Mouse (Mus musculus) retina, postnatal 7 days (tissue): ENCODE measurements around the gene Hmox2.
"Not testable (repeated sequence)": the region's sequence is repeated elsewhere in the genome, so short reads cannot be mapped to it uniquely, and the experiment has no call there.

Source experiments
- DNase-seq: peaks from one replicate; pipeline ENCODE4 v3.0.0-alpha.2; 2012; ENCODE audit warnings: low read depth, low spot score

Hmox2 gene

GRCm38 (mm10) chr16:4725780-4726527, at the start of gene Hmox2:
Hmox2 (plus strand) TSS chr16:4726361.
- DNase-seq: peak; percentile 87

GRCm38 (mm10) chr16:4676836-4677235, 49.3 kb upstream of the Hmox2 start:
- no peak for DNase-seq

- no peak for DNase-seq
Measured at GRCm38 (mm10) chr16:4678080-4678479, 48.1 kb upstream of the Hmox2 start.

GRCm38 (mm10) chr16:4679121-4680018, 46.8 kb upstream of the Hmox2 start, which contains the start of gene Coro7:
Coro7 (minus strand) TSS chr16:4679777.
- DNase-seq: peak; percentile 83

- DNase-seq: not testable (repeated sequence)
Measured at GRCm38 (mm10) chr16:4680922-4681455, 45.2 kb upstream of the Hmox2 start.

GRCm38 (mm10) chr16:4682628-4683179, 43.5 kb upstream of the Hmox2 start:
- DNase-seq: no peak

GRCm38 (mm10) chr16:4683193-4683580, 43.0 kb upstream of the Hmox2 start:
- DNase-seq: no peak

GRCm38 (mm10) chr16:4683581-4684456, 42.3 kb upstream of the Hmox2 start:
- DNase-seq: peak; percentile 90

GRCm38 (mm10) chr16:4684457-4684791, 41.7 kb upstream of the Hmox2 start:
- DNase-seq: no peak

GRCm38 (mm10) chr16:4689371-4689770, 36.8 kb upstream of the Hmox2 start:
- DNase-seq: not testable (repeated sequence)

GRCm38 (mm10) chr16:4701211-4701610, 24.9 kb upstream of the Hmox2 start:
- DNase-seq: no peak

GRCm38 (mm10) chr16:4702646-4703045, 23.5 kb upstream of the Hmox2 start:
- no peak for DNase-seq

GRCm38 (mm10) chr16:4705541-4705940, 20.6 kb upstream of the Hmox2 start:
- no peak for DNase-seq

- DNase-seq: no peak
Measured at GRCm38 (mm10) chr16:4711173-4711572, 15.0 kb upstream of the Hmox2 start.

GRCm38 (mm10) chr16:4713861-4714710, 12.1 kb upstream of the Hmox2 start:
- no peak for DNase-seq

- no peak for DNase-seq
Measured at GRCm38 (mm10) chr16:4717866-4718265, 8.3 kb upstream of the Hmox2 start.

GRCm38 (mm10) chr16:4718753-4719518, 7.2 kb upstream of the Hmox2 start, which contains the start of gene Nmral1:
Nmral1 (minus strand) TSS chr16:4719356.
- peak; percentile 54 for DNase-seq

GRCm38 (mm10) chr16:4722128-4722914, 3.8 kb upstream of the Hmox2 start:
- no peak for DNase-seq

GRCm38 (mm10) chr16:4722915-4723209, 3.3 kb upstream of the Hmox2 start:
- no peak for DNase-seq
